Mouse (Mus musculus): Measurements from ENCODE around the gene Tarbp2. TPM values are rescaled to one million over a fixed set of nuclear protein-coding genes. Genes with fewer than 3 reads are reported as not detected.

The Tarbp2 gene
- 143 and 150 TPM in 2 replicates for polyA plus RNA-seq (2016; fragmentation: Nextera tagmentation; extraction: Ambion mirVana)

- H3K4me3 ChIP-seq: peak within 1 kb of the TSS; percentile 74
- no peaks in the 10 kb centered on the region for H3K27me3 ChIP-seq (ENCODE audit: low read depth, poor library complexity, severe bottlenecking)
- H3K4me1 ChIP-seq: peaks cover 37% of the 10 kb centered on the region
- WGBS: under 1% methylated on average over 60 of the region's 60 CpGs
- H3K36me3 ChIP-seq: peaks cover 33% of the 10 kb centered on the region
- peak within 1 kb of the TSS; percentile 98 for H3K27ac ChIP-seq
- DNase-seq (ENCODE audit: low spot score): peak; percentile 98
- H3K9me3 ChIP-seq (replicated peaks): no peaks in the 10 kb centered on the region
These were observed at the start of gene Tarbp2 for GRCm38 (mm10) chr15:102517976-102518858. Gene Tarbp2, plus strand, starts transcription at chr15:102518192.

- Histone ChIP-seq H3K27ac (no peak overlapping the region), H3K27me3 (ENCODE audit: low read depth, poor library complexity, severe bottlenecking) (no peaks in the 10 kb centered on the region), H3K4me1 (peaks cover 13% of the 10 kb centered on the region), H3K36me3 (peaks cover 18% of the 10 kb centered on the region), H3K4me3 (no peak overlapping the region), H3K9me3 (replicated peaks) (no peaks in the 10 kb centered on the region)
- 95% methylated on average over 9 of the region's 9 CpGs for WGBS
- DNase-seq (ENCODE audit: low spot score): no peak
These were observed 49.2 kb upstream of the Tarbp2 start for GRCm38 (mm10) chr15:102468675-102469370.

GRCm38 (mm10) chr15:102470183-102470604 is 47.8 kb upstream of the Tarbp2 start, which contains the start of gene Pcbp2:
Gene Pcbp2, plus strand, starts transcription at chr15:102470539.
- DNase-seq (ENCODE audit: low spot score): peak; percentile 97
- no peaks in the 10 kb centered on the region for H3K9me3 ChIP-seq (replicated peaks)
- H3K36me3 ChIP-seq: peaks cover 31% of the 10 kb centered on the region
- under 1% methylated on average over 36 of the region's 40 CpGs for WGBS
- peak within 1 kb of the TSS; percentile 95 for H3K4me3 ChIP-seq
- peaks cover 13% of the 10 kb centered on the region for H3K4me1 ChIP-seq
- peak within 1 kb of the TSS; percentile 99 for H3K27ac ChIP-seq
- no peaks in the 10 kb centered on the region for H3K27me3 ChIP-seq (ENCODE audit: low read depth, poor library complexity, severe bottlenecking)

- Histone ChIP-seq H3K27me3 (ENCODE audit: low read depth, poor library complexity, severe bottlenecking) (no peaks in the 10 kb centered on the region), H3K36me3 (peaks cover 37% of the 10 kb centered on the region), H3K27ac (peak overlapping the region; percentile 99), H3K9me3 (replicated peaks) (no peaks in the 10 kb centered on the region), H3K4me3 (peak overlapping the region; percentile 95), H3K4me1 (peaks cover 13% of the 10 kb centered on the region)
- peak; percentile 88 for DNase-seq (ENCODE audit: low spot score)
- under 1% methylated on average over 45 of the region's 67 CpGs for WGBS
These were observed 47.2 kb upstream of the Tarbp2 start for GRCm38 (mm10) chr15:102470605-102471294.

GRCm38 (mm10) chr15:102471295-102471645 is 46.7 kb upstream of the Tarbp2 start:
- under 1% methylated on average over 10 of the region's 10 CpGs for WGBS
- Histone ChIP-seq H3K4me3 (peak overlapping the region; percentile 95), H3K36me3 (peaks cover 42% of the 10 kb centered on the region), H3K4me1 (peaks cover 13% of the 10 kb centered on the region), H3K27ac (peak overlapping the region; percentile 99), H3K9me3 (replicated peaks) (no peaks in the 10 kb centered on the region), H3K27me3 (ENCODE audit: low read depth, poor library complexity, severe bottlenecking) (no peaks in the 10 kb centered on the region)
- DNase-seq (ENCODE audit: low spot score): no peak

- peak overlapping the region; percentile 95 for H3K4me3 ChIP-seq
- H3K27me3 ChIP-seq (ENCODE audit: low read depth, poor library complexity, severe bottlenecking): no peaks in the 10 kb centered on the region
- H3K36me3 ChIP-seq: peaks cover 47% of the 10 kb centered on the region
- no peak for DNase-seq (ENCODE audit: low spot score)
- peaks cover 13% of the 10 kb centered on the region for H3K4me1 ChIP-seq
- H3K27ac ChIP-seq: no peak overlapping the region
- H3K9me3 ChIP-seq (replicated peaks): no peaks in the 10 kb centered on the region
These were observed 46.3 kb upstream of the Tarbp2 start for GRCm38 (mm10) chr15:102471727-102472126.

GRCm38 (mm10) chr15:102473246-102473645 is 44.7 kb upstream of the Tarbp2 start:
- H3K27ac ChIP-seq: no peak overlapping the region
- WGBS: 85% methylated on average over 2 of the region's 2 CpGs
- DNase-seq (ENCODE audit: low spot score): no peak
- H3K4me3 ChIP-seq: no peak overlapping the region
- H3K4me1 ChIP-seq: peaks cover 13% of the 10 kb centered on the region
- no peaks in the 10 kb centered on the region for H3K27me3 ChIP-seq (ENCODE audit: low read depth, poor library complexity, severe bottlenecking)
- H3K9me3 ChIP-seq (replicated peaks): no peaks in the 10 kb centered on the region
- H3K36me3 ChIP-seq: peaks cover 62% of the 10 kb centered on the region

- Histone ChIP-seq H3K27me3 (ENCODE audit: low read depth, poor library complexity, severe bottlenecking) (no peaks in the 10 kb centered on the region), H3K4me3 (no peak overlapping the region), H3K9me3 (replicated peaks) (no peaks in the 10 kb centered on the region), H3K27ac (no peak overlapping the region), H3K36me3 (peaks cover 68% of the 10 kb centered on the region), H3K4me1 (peaks cover 13% of the 10 kb centered on the region)
- no peak for DNase-seq (ENCODE audit: low spot score)
- WGBS: 95% methylated on average over 2 of the region's 2 CpGs
These were observed 43.5 kb upstream of the Tarbp2 start for GRCm38 (mm10) chr15:102474520-102474919.

- H3K4me1 ChIP-seq: no peaks in the 10 kb centered on the region
- no peaks in the 10 kb centered on the region for H3K27me3 ChIP-seq (ENCODE audit: low read depth, poor library complexity, severe bottlenecking)
- peaks cover 97% of the 10 kb centered on the region for H3K36me3 ChIP-seq
- DNase-seq (ENCODE audit: low spot score): no peak
- 95% methylated on average over 3 of the region's 3 CpGs for WGBS
- no peaks in the 10 kb centered on the region for H3K9me3 ChIP-seq (replicated peaks)
- no peak overlapping the region for H3K27ac ChIP-seq
- no peak overlapping the region for H3K4me3 ChIP-seq
These were observed 34.9 kb upstream of the Tarbp2 start for GRCm38 (mm10) chr15:102483136-102483535.

- Histone ChIP-seq H3K4me3 (no peak overlapping the region), H3K36me3 (peaks cover 99% of the 10 kb centered on the region), H3K27me3 (ENCODE audit: low read depth, poor library complexity, severe bottlenecking) (no peaks in the 10 kb centered on the region), H3K27ac (no peak overlapping the region), H3K9me3 (replicated peaks) (no peaks in the 10 kb centered on the region), H3K4me1 (no peaks in the 10 kb centered on the region)
- no peak for DNase-seq (ENCODE audit: low spot score)
- 89% methylated on average over 12 of the region's 12 CpGs for WGBS
These were observed 32.1 kb upstream of the Tarbp2 start for GRCm38 (mm10) chr15:102485853-102486252.

GRCm38 (mm10) chr15:102487664-102488063 is 30.3 kb upstream of the Tarbp2 start:
- 80% methylated on average over 1 of the region's 1 CpGs for WGBS
- Histone ChIP-seq H3K27me3 (ENCODE audit: low read depth, poor library complexity, severe bottlenecking) (no peaks in the 10 kb centered on the region), H3K9me3 (replicated peaks) (no peaks in the 10 kb centered on the region), H3K36me3 (peaks cover 100% of the 10 kb centered on the region), H3K4me1 (no peaks in the 10 kb centered on the region), H3K27ac (no peak overlapping the region), H3K4me3 (no peak overlapping the region)
- no peak for DNase-seq (ENCODE audit: low spot score)

GRCm38 (mm10) chr15:102498322-102498721 is 19.7 kb upstream of the Tarbp2 start:
- Histone ChIP-seq H3K4me3 (no peak overlapping the region), H3K9me3 (replicated peaks) (no peaks in the 10 kb centered on the region), H3K27ac (no peak overlapping the region), H3K27me3 (ENCODE audit: low read depth, poor library complexity, severe bottlenecking) (no peaks in the 10 kb centered on the region), H3K4me1 (no peaks in the 10 kb centered on the region), H3K36me3 (peaks cover 99% of the 10 kb centered on the region)
- WGBS: 91% methylated on average over 3 of the region's 3 CpGs
- no peak for DNase-seq (ENCODE audit: low spot score)
